Mouse (Mus musculus): Measurements from ENCODE around the gene Ntn4.

Gene Ntn4

DNA sequence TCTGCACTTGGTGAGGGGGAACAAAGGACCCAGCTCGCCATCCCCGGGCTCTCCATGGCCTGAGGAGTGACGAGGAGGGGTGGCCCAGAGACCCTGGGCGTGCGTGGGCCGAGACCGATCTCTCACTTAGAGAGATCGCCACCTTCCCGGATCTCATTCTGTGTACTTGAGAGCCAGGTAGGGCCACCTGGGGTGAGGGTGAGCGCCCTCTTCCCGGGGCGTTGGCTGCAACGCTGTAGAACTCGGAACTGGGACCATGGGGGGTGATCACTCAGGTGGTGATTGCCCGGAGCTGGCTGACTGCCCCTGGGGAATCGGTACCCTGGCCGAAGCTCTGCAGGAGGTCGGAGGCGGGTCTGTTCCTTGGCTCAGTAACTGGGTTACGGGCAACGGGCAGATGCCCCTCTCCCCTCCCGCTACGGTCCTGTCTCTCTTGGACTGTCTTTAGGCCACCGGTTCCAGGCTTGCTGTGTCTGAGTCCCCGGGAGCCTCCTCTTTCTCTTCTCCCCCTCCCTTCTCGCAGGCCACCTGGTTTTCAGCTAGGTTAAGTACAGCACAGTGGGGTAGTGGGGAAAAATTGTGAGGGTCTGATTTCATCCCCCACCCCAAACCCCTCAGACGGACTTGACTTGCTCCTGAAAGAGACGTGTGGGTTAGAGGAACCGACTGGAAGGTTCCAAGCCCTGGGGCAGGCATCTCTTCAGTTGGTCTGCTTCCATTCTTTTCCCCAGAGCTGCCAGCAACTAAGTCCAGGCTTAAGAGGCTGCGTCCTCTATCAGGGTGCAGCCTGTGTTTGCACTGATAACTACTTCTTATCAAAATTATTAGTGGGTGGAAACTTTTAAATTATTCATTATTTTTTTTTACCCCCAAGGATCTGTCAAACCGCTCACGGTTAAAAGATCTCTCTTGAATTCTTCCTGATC lies 1.6 kb downstream of the Ntn4 start:
- peak; percentile 33 for DNase-seq

DNA sequence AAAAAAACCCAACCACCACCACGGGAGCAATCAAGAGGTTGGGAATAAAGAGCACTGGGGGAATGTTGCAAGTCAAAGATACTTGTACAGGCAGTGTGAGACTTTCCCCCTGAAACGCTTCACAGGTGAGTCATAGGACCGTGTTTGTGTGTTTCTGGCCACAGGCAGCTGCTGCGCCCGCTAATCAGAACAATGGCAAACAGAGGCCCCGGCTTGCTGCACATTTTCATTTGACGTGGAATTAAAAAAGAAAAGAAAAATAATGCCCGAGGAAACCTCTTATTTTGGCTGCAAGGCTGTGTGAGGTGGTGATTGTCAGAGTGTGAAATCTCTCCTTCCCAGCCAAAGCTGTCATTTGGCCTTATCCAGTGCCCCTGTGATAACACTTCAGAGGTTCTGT lies 2.4 kb downstream of the Ntn4 start:
- peak; percentile 25 for DNase-seq

DNA sequence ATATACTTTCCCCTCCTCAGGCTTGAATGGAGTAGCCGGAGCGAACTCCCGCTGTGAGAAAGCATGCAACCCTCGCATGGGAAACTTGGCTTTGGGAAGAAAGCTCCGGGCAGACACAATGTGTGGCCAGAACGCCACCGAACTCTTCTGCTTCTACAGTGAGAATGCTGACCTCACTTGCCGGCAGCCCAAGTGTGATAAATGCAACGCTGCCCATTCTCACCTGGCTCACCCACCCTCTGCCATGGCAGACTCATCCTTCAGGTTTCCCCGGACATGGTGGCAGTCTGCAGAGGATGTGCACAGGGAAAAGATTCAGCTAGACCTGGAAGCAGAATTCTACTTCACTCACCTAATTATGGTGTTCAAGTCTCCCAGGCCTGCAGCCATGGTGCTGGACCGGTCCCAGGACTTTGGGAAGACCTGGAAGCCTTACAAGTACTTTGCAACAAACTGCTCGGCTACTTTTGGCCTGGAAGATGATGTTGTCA lies 4.0 kb downstream of the Ntn4 start:
- no peak for DNase-seq

DNA sequence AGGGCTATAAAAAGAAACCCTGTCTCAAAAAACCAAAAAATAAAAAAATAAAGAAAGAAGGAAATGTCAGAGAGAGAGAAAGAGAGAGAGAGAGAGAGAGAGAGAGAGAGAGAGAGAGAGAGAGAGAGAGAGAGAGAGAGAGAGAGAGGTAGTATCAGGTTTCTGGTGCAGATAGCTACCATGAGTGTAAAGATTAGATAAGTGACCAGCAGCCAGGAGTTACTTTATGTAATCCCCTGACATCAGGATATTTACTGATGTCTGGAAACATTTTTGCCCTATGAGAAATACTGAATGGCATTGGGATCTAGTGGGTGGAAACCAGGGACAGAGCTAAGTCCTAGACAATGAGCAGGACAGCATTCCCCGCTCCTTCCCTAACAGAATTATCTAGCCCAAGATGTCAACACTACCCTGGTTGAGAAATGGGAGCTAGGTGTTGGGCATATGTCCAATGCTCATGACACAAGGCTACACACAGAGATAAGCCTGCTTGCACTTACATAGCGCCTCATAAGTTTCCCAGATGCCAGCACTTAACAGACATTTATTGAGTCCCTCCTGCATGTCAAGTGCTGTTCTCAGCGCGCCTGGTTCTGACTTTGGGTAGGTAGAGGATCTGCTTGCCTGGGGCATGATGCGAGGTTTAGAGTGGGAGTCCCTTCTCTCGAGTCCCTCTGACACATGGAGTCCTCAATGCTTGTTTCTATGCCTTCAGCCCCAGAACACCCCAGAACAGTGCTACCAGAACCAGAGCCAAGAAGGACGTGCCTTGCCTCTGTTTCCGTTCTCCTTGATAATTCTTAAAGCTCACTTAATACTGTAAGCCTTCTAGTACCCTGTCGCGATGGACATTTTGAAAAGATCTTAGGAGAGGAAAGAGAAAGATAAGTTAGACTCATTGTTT lies 7.4 kb downstream of the Ntn4 start:
- peak; percentile 15 for DNase-seq

DNA sequence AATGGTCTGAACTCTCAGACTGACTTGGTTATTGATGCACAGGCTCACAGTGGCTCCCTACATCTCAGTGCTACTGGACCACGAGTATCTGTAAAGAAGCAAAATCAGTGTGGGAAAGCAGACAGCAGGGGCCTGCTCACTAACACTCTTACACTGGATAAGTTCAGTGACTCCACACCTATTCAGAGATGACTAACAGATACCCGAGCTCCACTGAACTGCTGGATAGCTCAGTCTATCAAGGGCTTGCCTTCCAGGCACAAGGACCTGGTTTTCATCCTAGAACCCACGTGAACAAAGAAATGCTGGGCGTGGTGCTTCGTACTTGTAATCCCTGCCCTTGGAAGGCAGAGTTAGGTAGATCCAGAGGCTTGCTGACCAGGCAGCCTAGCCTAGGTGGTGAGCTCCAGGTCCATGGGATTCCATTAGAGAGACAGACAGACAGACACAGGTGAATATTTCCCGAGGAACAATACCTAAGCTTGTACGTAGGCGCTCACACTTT lies 8.2 kb downstream of the Ntn4 start:
- DNase-seq = no peak

DNA sequence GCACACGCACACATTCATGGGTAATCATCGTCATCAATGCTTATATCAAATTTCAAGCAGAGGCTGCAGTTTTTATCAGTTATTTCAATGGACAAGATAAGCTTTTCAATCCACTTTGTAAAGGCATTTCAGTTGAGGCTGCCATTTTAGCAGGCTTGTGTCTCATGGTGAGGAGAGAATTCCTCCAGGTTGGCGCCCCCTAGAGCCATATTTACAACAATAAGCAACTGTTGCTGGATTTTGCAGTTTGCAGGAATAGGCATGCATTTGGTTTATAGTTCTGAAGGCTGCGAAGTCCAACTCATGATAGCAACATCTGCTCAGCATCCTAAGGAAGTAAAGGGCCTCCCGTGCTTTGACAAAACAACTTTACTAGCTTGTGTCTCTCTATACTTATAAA lies 8.6 kb downstream of the Ntn4 start:
- DNase-seq = no peak

DNA sequence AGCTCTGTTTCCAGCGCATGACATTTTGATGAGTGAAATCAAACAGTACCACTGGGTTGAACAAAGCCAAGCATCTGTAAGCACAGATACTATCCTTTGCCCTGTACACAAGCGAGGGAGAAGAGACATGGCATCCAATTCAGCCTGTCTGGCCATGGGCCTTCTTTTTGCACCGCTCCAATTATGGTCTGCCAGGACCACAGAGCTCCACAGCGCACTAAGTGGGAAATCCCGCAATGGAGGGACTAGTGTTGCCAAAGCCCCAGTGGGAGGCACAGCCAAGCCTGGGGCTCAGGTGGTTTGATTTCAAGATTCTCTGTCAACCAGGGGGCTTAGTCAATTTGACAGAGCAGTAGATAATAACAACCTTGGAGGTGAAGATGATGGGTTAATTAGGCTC lies 9.1 kb downstream of the Ntn4 start:
- DNase-seq = no peak

DNA sequence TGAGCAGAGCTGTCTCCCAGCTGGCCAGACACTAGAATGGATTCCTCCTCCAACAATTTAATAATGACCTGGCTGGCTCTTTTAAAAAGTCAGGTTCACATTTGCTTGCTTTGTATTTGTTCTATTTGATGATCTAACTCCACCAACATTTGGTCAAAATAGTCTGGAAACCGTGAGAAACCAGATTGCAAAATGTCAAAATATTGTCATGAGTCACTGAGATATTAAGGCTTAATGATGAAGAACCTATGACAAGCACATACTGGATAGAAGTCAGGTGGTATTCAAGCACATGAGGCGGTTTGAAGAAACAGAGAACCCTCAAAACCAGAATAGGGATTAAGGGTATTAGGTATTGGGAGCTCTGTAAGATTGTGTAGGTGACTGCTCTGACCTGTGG lies 12.8 kb downstream of the Ntn4 start:
- no peak for DNase-seq

DNA sequence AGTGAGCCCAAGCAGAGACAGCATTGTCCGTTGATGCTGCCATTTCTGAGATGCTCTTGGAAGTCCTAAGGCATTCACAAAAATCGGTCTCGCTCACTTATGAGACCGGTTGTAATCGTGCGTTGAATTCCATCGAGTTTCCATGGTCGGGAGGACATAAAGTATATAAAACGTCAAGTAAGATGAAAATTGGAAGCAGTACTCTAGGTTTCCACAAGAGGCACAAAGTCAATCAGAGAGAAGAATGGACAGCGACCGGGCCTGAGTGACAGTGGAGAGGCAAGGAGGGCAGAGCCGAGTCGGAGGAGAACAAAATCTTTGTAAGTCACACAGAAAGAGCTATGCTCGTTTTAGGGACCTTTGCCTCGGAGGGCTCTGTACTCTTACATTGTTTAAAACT lies 14.9 kb downstream of the Ntn4 start:
- DNase-seq = no peak

DNA sequence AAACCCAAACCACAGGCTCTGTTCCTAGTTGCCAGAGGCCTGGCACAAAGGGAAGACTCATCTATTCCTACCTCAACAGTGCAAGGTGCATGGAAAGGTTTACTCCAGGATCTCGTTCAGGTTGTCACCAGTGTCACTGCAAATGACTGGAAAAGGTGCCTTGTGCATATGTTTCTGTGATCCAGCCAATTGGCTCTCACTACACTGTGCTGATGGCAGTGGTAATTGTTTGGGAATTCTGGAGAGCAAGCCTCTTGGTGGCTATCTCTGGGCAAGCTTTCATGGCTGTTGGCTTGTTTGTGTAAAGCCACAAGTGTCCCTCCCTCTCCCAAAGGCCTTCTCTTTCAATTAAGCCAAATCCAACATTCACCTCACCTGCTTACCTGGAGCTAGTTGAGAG lies 19.3 kb downstream of the Ntn4 start:
- no peak for DNase-seq

DNA sequence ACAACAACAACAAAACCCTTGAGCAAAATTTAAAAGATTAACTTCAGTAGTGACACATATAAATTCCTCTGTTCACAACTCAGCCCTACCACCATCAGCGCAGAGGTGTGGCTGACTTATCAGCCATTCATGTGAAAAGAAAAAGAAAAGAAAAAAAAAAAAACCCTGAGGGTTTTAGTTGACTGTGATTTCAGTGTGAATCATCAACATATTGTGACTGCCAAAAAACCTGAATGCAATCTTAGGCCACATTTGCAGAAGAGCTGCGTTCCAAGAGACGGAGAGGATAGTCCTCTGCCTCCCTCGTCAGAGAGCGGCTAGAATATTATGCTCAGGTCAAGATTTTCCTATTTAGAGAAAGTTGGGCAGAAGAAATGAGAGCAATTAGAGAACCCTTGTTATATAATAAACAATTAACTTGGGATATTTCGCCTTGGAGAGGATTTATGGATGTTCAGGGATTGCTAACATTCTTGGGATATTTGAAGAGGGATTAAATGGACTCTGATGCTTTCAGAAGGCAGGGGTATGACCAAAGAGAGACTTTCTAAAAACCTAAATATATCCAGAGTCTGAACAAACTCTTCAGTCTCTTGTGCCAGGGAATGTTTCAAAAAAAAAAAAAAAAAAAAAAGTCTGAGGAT lies 21.0 kb downstream of the Ntn4 start:
- DNase-seq = no peak

DNA sequence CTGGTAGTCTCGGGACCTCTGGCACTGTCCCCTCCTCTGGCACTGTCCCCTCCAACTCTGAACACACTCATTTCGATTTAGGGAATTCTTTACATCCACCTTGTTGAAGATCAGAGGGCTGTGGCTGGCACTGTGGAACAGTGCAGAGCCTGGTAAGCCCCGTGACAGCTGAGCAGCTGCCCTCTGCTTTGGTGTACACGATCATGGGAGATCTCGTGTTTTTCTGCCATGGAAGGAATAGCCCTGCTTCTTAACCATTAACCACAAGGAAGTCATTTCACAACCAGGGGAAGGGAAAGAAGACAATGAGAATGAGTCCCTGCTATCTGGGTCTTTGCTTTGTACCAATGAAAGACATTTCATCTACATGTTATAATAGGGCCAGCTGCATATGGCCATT lies 21.5 kb downstream of the Ntn4 start:
- no peak for DNase-seq

DNA sequence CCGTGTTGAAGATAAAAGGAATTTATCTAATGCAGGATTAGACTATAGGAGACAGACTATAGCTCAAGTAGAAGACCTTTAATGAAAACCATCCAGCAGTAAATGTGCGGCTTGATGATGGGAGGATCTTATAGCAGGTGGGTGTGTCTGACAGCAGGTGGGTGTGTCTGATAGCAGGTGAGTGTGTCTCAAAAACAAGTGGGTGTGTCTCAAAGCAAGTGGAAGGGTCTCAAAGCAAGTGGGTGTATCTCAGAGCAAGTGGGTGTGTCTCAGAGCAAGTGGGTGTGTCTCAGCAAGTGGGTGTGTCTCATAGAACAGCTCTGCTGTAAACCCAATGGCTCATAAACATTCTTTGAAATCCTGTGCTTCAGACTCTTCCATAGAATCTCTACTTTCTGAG lies 25.7 kb downstream of the Ntn4 start:
- DNase-seq = no peak

DNA sequence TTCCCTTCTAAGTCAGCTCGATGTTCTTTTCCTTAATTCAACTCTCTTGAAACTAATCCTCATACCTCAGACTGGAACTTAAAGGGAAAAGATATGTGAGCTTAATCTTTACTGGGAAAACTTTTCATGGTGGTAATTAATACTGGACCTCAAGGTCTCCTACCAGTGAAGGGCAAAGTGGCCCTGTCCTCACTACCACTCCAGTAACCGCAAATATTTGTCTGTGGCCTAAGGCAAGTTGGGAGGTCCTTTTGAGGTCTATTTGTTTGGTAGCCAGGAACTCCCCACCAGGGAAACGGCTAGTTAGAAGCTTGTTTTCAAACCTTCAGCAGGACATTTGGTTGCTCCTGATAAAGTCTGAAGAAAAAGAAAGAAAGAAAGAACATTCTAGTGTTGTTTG lies 26.5 kb downstream of the Ntn4 start:
- DNase-seq = peak; percentile 44

DNA sequence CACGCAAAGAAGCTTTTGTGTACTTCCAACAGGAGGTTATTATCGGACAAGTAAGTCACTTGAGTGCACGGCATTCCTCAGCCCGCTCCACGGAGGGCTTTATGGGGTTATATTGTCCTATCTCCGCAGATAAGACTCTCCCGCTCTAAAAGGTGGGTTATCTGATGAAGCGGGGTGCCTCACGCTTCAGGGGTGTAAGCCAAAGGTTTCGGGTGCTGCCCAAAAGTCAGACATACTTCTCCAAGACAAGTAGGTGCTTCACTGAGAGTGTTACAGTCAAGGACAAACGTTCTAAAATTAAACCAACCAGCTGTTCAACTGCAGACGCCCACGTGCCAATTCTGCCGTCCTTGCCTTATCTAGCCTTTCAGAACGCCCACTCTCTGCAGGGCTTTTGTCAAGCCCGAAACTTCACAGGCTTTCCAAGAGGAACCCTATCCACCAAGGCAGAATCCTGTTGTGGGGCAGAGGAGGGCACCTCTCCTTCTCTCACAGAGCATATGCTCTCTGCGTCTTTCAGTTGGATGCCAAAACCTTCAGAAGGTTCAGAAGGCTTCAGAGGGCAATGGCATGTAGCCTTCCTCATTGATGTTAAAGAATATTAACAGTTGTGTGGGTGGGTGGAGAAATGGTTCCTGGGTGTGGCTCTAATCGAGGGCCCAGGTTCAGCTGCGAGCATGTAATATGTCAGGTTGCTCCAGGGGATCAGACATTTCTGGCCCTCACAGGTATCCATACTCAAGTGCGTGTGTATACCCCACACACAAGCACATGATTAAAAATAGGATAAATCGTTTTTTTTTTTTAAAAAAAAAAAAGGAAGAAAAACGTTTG lies 32.4 kb downstream of the Ntn4 start:
- peak; percentile 44 for DNase-seq

DNA sequence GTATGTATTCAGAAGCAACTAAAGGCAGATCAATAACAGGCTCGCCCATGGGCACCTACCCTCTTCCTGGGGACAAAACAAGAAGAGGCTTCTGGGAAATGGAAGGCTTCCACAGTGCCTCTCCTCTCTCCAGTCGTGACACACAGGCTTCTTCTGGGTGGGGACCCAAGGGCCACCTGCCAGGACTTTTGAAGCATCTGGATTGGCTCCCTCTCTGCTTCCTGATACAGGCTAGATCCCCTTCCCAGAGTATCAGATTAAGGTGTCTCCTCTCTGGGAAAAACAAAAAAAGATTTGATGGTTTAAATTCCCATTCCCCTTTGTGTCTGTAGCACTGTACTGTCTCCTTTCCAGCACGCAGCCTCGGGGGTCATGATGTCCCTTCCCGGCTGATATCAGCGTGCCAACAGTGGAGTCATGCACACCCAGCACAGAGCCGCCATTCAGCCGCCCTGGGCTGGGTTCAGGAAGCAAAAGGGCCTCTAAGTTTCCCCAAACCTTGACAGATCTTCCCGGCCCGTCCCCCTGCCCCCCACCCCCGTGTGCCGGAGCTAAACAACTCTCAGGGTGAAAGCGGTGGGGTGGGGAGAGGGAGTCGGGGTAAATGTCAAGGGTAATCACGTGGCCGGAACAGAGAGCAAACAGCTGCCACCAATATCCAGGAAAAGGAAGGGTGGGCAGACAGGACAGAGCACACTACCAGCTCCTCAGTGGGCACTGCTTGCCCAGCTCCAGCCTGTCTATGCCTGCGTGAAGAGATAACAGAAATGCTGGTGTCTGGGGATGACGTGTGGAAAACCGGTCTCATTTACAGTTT lies 38.9 kb downstream of the Ntn4 start:
- peak; percentile 74 for DNase-seq

DNA sequence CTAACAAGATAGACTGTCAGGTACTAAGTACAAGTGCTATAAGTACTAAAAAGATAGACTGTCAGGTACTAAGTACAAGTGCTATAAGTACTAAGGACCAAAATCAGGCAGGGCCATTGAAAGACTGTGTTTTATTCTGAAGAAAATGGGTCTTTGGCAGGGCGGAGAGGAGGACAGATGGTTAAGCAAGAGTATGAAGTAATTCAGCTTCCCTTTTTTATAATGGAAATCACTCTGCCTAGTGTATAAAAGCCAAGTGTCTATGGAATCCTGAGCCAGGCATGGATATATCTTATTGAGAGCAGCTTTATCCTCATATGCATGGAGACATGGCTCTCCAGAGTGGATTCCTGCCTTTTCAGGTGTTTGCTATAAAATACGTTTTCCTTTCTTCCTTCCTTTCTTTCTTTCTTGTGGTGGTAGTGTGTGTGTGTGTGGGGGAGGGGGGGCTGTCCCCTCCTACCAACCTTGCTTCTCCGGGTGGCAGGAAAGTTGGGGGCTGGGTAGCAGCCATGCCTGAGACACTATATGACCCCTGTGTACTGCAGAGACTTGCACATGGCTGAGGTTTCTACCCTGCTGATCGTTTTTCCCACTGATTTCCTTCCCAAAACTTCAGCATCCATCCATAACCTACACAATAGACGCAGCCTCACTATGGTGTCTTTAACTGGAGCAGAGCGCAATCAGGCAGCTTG lies 40.3 kb downstream of the Ntn4 start:
- DNase-seq = no peak

DNA sequence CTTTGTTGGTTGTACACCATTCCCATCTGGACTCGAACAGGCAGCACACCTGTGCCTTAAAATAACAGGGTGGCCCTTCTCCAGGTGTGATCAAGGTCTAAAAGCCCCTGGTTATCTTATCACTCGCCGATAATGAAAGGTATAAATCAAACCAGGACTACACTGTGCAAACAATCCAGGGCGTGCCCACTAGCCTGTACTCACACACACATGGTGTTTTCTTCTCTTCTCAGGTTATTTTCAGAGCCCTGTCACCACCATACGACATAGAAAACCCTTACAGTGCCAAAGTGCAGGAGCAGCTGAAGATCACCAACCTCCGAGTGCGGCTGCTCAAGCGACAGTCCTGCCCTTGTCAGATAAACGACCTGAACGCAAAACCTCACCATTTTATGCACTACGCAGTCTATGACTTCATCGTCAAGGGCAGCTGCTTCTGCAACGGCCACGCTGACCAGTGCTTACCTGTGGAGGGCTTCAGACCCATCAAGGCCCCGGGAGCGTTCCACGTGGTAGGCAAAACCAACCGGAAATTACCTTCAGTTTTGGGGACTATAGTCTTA lies 41.8 kb downstream of the Ntn4 start:
- DNase-seq = no peak

DNA sequence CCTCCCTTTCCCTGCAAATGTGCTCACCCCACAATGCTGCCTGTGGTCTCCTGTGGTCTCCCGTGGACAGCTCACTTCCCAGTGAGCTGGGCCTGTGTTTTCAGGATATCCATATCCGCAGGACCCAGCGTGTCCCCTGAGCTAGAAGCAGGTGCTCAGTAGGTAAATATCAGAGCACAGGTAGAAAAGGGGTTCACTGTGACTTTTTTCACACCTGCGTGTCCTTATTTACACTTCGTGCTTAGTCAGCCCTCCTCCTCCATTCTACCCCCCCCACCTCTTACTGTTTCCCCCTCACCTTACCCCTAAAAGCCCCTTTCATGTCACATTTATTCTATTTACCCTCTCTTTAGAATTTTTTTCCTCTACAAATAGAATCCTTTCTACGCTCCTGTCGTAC lies 42.7 kb downstream of the Ntn4 start:
- no peak for DNase-seq

DNA sequence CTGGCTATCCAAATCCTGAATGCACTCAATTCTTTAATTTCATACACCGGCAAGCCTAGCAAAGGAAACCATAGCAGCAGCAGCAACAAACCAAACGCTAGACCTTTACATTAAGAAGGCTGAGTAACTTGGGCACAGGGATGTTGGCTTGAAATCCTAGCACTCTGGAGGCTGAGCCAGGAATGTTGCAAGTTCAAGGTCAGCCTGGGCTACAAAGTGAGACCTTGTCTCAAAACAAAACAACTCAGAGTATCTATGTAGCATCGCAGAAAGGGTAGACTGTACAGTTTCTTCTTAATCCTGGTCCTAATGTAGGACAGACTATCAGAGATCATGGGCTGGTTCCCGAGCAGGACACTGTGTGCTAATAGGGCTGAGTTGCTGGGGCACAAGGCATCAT lies 43.4 kb downstream of the Ntn4 start:
- no peak for DNase-seq
